Mouse (Mus musculus) liver, postnatal 0 days (tissue): ENCODE results near the gene Grid2.

ENCODE experiments used
- CTCF ChIP-seq: sonication (generic); IDR thresholded peaks from 2 replicates; pipeline ENCODE4 v1.5.1; 2016; ENCODE audit warnings: antibody characterized with exemption, low read depth
- EP300 ChIP-seq: IDR thresholded peaks from 2 replicates; pipeline ENCODE4 v1.6.1; 2016; ENCODE audit warnings: antibody characterized with exemption, low read depth, mild to moderate bottlenecking

GRCm38 (mm10) chr6:63659423-63659822, 403.7 kb downstream of the Grid2 start:
- no peak for TF ChIP-seq EP300
- no peak for TF ChIP-seq CTCF
